Mouse (Mus musculus): ENCODE results near the gene Klk13.

The Klk13 gene

DNA sequence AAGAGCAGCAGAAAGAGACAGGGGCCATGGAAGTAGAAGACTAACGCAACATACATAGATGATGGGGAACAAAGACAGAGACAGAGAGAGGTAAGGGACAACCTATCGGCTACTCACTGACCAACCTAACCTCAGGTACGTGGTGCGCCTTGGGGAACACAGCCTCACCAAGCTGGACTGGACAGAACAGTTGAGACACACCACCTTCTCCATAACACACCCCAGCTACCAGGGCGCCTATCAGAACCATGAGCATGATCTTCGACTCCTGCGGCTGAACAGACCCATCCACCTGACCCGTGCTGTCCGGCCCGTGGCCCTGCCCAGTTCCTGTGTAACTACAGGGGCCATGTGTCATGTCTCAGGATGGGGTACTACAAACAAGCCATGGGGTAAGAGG, 58.3 kb downstream of the Klk13 start:
- no peak for DNase-seq (ENCODE audit: extremely low read depth, insufficient read length, low spot score)

DNA sequence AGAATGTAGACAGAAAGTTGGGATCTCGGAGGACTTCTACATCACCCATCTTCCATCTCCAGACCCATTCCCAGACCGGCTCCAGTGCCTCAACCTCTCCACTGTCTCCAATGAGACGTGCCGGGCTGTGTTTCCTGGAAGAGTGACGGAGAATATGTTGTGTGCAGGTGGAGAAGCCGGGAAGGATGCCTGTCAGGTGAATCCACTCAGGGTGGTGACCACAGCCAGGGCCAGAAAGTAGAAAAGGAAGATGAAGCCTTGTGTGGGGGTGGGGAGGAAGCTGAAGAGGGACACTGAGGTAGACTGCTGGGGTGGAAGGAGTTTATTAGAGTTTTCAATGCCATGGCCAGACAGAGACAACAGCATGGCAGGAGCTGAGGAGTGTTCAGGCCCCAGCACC, 59.5 kb downstream of the Klk13 start:
- DNase-seq (ENCODE audit: extremely low read depth, insufficient read length, low spot score), result no peak

DNA sequence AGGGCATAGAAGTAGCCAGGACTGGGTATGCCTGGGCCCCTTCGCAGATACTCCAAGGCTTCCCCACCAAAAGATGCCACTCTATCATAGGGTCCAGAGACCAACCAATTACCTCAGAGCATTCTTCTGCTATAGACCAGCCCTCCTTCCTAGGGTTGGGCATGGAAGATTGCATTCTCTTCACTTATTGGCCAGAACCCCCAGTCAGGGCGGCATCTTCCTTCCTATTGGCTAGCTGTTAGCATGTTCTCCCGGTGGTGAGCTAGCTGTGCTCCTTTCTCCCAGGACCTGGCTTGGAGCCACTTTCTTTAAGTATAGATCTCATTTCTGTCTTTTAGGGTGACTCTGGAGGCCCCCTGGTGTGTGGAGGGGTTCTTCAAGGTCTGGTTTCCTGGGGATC, 60.5 kb downstream of the Klk13 start:
- DNase-seq (ENCODE audit: extremely low read depth, insufficient read length, low spot score), result peak; percentile 40

DNA sequence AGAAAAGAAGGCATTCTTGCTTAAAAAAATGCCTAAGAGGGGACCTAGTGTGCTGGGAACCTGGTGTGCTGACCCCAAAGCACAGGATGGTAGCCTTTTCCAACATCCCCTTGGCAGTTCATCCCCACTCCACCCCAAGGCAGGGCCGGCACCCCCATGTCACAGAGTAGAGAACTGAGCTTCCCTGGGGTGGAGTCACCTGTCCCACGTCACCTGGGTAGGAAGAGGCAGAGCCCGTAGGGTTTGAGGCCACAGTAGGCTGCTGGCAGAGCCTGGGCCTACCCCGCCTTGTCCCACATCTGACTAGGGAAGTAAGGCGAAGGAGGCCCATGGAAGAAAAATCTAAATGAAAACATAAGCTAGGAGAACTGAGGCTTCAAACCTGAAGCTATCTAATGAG, 62.0 kb downstream of the Klk13 start, which contains the start of gene Klk11:
Gene Klk11 (plus strand): TSS at position 241 of the 400 bp plus-strand sequence.
- DNase-seq (ENCODE audit: extremely low read depth, insufficient read length, low spot score), result peak; percentile 48

DNA sequence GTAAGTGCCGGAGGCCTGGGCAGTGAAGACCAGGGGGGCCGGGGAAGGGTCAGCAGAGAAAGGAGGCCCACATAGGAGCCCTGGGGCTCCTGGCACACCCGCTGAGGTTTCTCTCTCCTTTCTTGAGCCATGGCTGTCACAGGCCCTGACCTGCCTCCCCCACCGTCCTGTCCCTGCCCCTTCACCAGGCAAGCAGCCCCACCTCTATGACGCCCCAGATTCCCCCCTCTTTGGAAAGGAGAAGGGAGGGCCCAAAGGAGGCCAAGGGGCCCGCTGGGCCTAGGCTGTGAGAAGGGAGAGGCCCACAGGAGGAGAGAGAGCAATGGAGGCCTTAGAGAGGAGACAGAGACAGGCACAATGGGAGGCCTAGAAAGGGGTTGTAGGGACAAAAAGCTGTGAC, 62.4 kb downstream of the Klk13 start:
- DNase-seq (ENCODE audit: extremely low read depth, insufficient read length, low spot score), result peak; percentile 49

DNA sequence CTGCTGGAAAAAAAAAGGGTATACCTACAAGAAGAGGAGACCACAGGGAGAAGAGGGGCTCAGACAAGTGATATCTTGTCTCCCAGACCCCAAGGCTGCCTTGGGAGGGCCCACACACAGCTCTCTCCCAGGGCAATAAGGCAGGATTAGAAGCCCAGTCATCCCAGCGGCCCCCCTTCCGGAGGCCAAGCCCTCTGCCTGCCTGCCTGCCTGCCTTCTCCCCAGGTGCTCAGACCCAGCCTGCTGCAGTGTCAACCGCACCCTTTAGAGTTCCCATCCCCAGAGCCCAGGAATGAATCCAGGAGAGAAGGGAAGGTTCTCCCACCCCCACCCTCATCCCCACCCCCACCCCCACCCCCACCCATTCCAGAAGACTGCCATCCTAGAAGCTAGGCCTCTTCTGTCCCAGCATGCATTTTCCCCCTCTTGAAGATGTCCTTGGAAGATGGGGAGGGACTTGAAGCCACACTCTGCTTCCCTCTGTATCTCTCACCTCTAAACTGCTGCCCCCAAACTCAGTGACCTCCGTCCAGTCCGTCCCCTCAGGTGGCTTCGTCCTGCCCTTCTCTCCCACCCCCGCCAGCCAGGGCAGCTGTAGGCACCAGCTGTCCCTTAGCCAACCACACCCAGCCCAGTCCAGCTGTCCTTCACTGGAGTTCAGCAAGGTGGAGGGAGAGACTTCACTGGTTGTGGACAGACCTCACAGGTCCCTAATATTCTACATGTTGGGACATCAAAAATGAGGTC, 63.1 kb downstream of the Klk13 start:
- peak; percentile 39 for DNase-seq (ENCODE audit: extremely low read depth, insufficient read length, low spot score)

DNA sequence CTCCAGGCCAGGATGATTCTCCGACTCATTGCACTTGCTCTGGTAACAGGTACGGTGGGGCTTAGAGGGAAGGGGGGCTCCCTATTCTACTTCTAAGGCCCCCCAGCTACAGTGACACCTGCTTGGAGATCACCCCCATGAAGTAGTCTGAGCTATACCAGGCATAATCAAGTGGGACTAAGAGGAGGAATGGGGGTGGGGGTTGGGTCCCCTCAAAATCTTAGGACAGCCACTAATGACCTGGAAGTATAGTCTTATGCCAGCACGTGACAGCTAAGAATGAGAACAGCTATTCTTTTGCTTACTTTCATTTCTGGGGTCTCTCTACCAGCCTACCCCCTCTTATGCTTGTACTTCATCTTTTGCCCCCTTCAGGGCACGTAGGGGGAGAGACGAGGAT, 64.1 kb downstream of the Klk13 start:
- no peak for DNase-seq (ENCODE audit: extremely low read depth, insufficient read length, low spot score)
